Mouse (Mus musculus) myocyte (in vitro differentiated cells): ENCODE measurements around the gene Samd4b.

Source experiments
- CEBPB ChIP-seq: IDR thresholded peaks from 2 replicates; pipeline ENCODE4 v1.6.1; 2011; ENCODE audit warnings: mild to moderate bottlenecking, moderate library complexity; ENCODE audit not compliant: poor library complexity, insufficient read depth, severe bottlenecking
- MAX ChIP-seq: IDR thresholded peaks from one replicate; pipeline ENCODE4 v1.6.1; 2011; ENCODE audit warnings: low read depth, mild to moderate bottlenecking, control low read depth
- MYOG ChIP-seq, 3 experiments: IDR thresholded peaks; one replicate each; pipeline ENCODE4 v1.6.1; 2011; ENCODE audit warnings: control low read depth in 2 of 3, low read depth in 2 of 3, mild to moderate bottlenecking in 2 of 3; ENCODE audit not compliant: insufficient read length in 2 of 3, control insufficient read depth in 1 of 3, insufficient read depth in 1 of 3
- POLR2A ChIP-seq: IDR thresholded peaks from one replicate; pipeline ENCODE4 v1.6.1; 2011; ENCODE audit warnings: low read depth, mild to moderate bottlenecking, control low read depth, moderate library complexity; ENCODE audit not compliant: insufficient read length
- POLR2AphosphoS2 ChIP-seq: IDR thresholded peaks from one replicate; pipeline ENCODE4 v1.6.1; 2011; ENCODE audit warnings: low read depth, control low read depth; ENCODE audit not compliant: insufficient read length
- REST ChIP-seq: IDR thresholded peaks from one replicate; pipeline ENCODE4 v1.6.1; 2011; ENCODE audit warnings: mild to moderate bottlenecking, control low read depth, moderate library complexity; ENCODE audit not compliant: insufficient read depth, insufficient read length
- TCF12 ChIP-seq: IDR thresholded peaks from one replicate; pipeline ENCODE4 v1.6.1; 2011; ENCODE audit warnings: mild to moderate bottlenecking, control low read depth; ENCODE audit not compliant: poor library complexity, insufficient read depth, severe bottlenecking
- TCF3 ChIP-seq: IDR thresholded peaks from one replicate; pipeline ENCODE4 v1.6.1; 2011; ENCODE audit warnings: low read depth, control low read depth; ENCODE audit not compliant: insufficient read length
- USF1 ChIP-seq: IDR thresholded peaks from one replicate; pipeline ENCODE4 v1.6.1; 2011; ENCODE audit warnings: low read depth, mild to moderate bottlenecking, control low read depth, moderate library complexity

- TF ChIP-seq MAX (no peak), POLR2A (no peak), POLR2AphosphoS2 (no peak), MYOG (IDR thresholded peaks at IDR 0.05; ENCODE audit: control insufficient read depth in 1 of 3, insufficient read depth in 1 of 3, insufficient read length in 2 of 3, low read depth in 2 of 3) (no peak), CEBPB (no peak), USF1 (no peak), TCF3 (no peak), REST (no peak), TCF12 (no peak)
These were observed 57.4 kb downstream of the Samd4b start, which contains the start of gene Sycn for GRCm38 (mm10) chr7:28540526-28540925.
